Comparison of ENCODE assay signal across 8 mouse cellular contexts in genomic region chr7:114635569-114636101, GRCm38 (mm10). TPM values are rescaled to one million over a fixed set of nuclear protein-coding genes. Genes with fewer than 3 reads are reported as not detected.
A peak's percentile ranks its signal among the peaks of the same experiment; 100 is the strongest.
DNase-seq lines count a peak whose midpoint lies in the region; ATAC-seq and TF ChIP-seq lines count a peak whose summit lies in the region.

No protein-coding gene starts in this region.

- H3K36me3 ChIP-seq in testis, adult 2 months (ENCODE audit: control insufficient read depth, insufficient read depth, low read length), result no peaks in the 10 kb centered on the region
- no peaks in the 10 kb centered on the region for H3K36me3 ChIP-seq in intestine, postnatal 0 days (ENCODE audit: control insufficient read depth, insufficient read depth)
- H3K36me3 ChIP-seq in limb, embryonic 12.5 days, result no peaks in the 10 kb centered on the region
- no peaks in the 10 kb centered on the region for H3K36me3 ChIP-seq in midbrain, embryonic 14.5 days (ENCODE audit: control insufficient read depth, insufficient read depth, low read length)

- no peak for DNase-seq in testis, postnatal 14 days (ENCODE audit: low spot score)
- DNase-seq in cerebellum, adult 9-11 months, result peak; percentile 12
- DNase-seq in frontal cortex, postnatal 14 days (ENCODE audit: low spot score in 2 of 2), result peak; percentile 11 to 37
- DNase-seq in midbrain, embryonic 14.5 days, result peak; percentile 77
- DNase-seq in testis, postnatal 10 days (ENCODE audit: low spot score), result peak; percentile 58

- ATAC-seq in intestine, postnatal 0 days, result no peak
- ATAC-seq in limb, embryonic 12.5 days (ENCODE audit: insufficient number of reproducible peaks, insufficient read depth, low FRiP score, low TSS enrichment, low read depth), result no peak
- no peak for ATAC-seq in midbrain, embryonic 14.5 days (ENCODE audit: low FRiP score, low TSS enrichment)

- H3K4me1 ChIP-seq in testis, adult 2 months (ENCODE audit: control insufficient read depth, insufficient read depth, low read length), result peaks cover 18% of the 10 kb centered on the region
- H3K4me1 ChIP-seq in intestine, postnatal 0 days (replicated peaks; ENCODE audit: control insufficient read depth, insufficient read depth, low read length), result 0 out of 2 replicates have a peak, but pooled peaks cover 2% of the 10 kb centered on the region
- H3K4me1 ChIP-seq in limb, embryonic 12.5 days (replicated peaks), result peaks cover 10% of the 10 kb centered on the region
- 0 out of 2 replicates have a peak, but pooled peaks cover 6% of the 10 kb centered on the region for H3K4me1 ChIP-seq in midbrain, embryonic 14.5 days (ENCODE audit: control insufficient read depth, insufficient read depth, low read length)

- H3K9me3 ChIP-seq in intestine, postnatal 0 days (ENCODE audit: control insufficient read depth), result no peaks in the 10 kb centered on the region
- no peaks in the 10 kb centered on the region for H3K9me3 ChIP-seq in limb, embryonic 12.5 days
- no peaks in the 10 kb centered on the region for H3K9me3 ChIP-seq in midbrain, embryonic 14.5 days (ENCODE audit: control insufficient read depth, low read length)

- no peak overlapping the region for H3K27ac ChIP-seq in testis, adult 2 months (ENCODE audit: control insufficient read depth, insufficient read depth, low read depth, low read length)
- no peak overlapping the region for H3K27ac ChIP-seq in intestine, postnatal 0 days (ENCODE audit: low read depth, low read length)
- no peak overlapping the region for H3K27ac ChIP-seq in limb, embryonic 12.5 days
- no peak overlapping the region for H3K27ac ChIP-seq in midbrain, embryonic 14.5 days (replicated peaks; ENCODE audit: low read depth, low read length)

- no peak for TF ChIP-seq POLR2A in testis, adult 2 months (IDR thresholded peaks at IDR 0.05; ENCODE audit: control insufficient read depth, low read depth, low read length)

- no peak overlapping the region for H3K9ac ChIP-seq in intestine, postnatal 0 days (ENCODE audit: low read depth, low read length)
- H3K9ac ChIP-seq in limb, embryonic 12.5 days (replicated peaks), result no peak overlapping the region
- no peak overlapping the region; the same call in 1 of the 2 replicates for H3K9ac ChIP-seq in midbrain, embryonic 14.5 days (replicated peaks; ENCODE audit: low read length)

- peak; percentile 21; the same call in 1 of the 2 replicates for TF ChIP-seq CTCF in testis, adult 2 months (IDR thresholded peaks at IDR 0.05; ENCODE audit: control insufficient read depth, insufficient read depth, insufficient replicate concordance, low read depth, low read length)
- peak; percentile 81 for TF ChIP-seq CTCF in intestine, postnatal 0 days (IDR thresholded peaks at IDR 0.05; ENCODE audit: low read depth)

- no peaks in the 10 kb centered on the region for H3K27me3 ChIP-seq in testis, adult 2 months (ENCODE audit: control insufficient read depth, insufficient read depth, low read length)
- peaks cover 20% of the 10 kb centered on the region for H3K27me3 ChIP-seq in intestine, postnatal 0 days (replicated peaks; ENCODE audit: control insufficient read depth, insufficient read depth, low read length)
- peaks cover 53% of the 10 kb centered on the region for H3K27me3 ChIP-seq in limb, embryonic 12.5 days
- H3K27me3 ChIP-seq in midbrain, embryonic 14.5 days (ENCODE audit: control insufficient read depth, insufficient read depth, low read length), result no peaks in the 10 kb centered on the region

- under 1% methylated on average over 20 of the region's 20 CpGs for WGBS in intestine, postnatal 0 days
- under 1% methylated on average over 20 of the region's 20 CpGs for WGBS in limb, embryonic 12.5 days
- WGBS in midbrain, embryonic 14.5 days, result under 1% methylated on average over 20 of the region's 20 CpGs

- 0 out of 2 replicates have a peak overlapping the region, but pooled peaks have one; percentile 7 for H3K4me3 ChIP-seq in testis, adult 2 months (ENCODE audit: control insufficient read depth, low read depth, low read length)
- peak overlapping the region; percentile 27 for H3K4me3 ChIP-seq in intestine, postnatal 0 days (ENCODE audit: low read depth, low read length)
- H3K4me3 ChIP-seq in limb, embryonic 12.5 days (replicated peaks), result peak overlapping the region; percentile 38
- peak overlapping the region; percentile 36 for H3K4me3 ChIP-seq in midbrain, embryonic 14.5 days (replicated peaks; ENCODE audit: low read depth, low read length)

- H3K4me2 ChIP-seq in intestine, postnatal 0 days (replicated peaks; ENCODE audit: low read depth), result peak overlapping the region; percentile 65
- peak overlapping the region; percentile 74 for H3K4me2 ChIP-seq in limb, embryonic 12.5 days
- peak overlapping the region; percentile 77 for H3K4me2 ChIP-seq in midbrain, embryonic 14.5 days (ENCODE audit: low read length)

RNA-seq across cellular contexts. Expression of gene Calca, which starts 0.5 kb away (rescaled TPM):
- polyA plus RNA-seq in testis, adult 2 months (2012; rRNA removed), result 2.9 and 3.6 TPM in 2 replicates
- polyA plus RNA-seq in intestine, postnatal 0 days (2015; fragmentation: Nextera tagmentation; extraction: Ambion mirVana), result 1.7 and 2.6 TPM in 2 replicates
- polyA plus RNA-seq in limb, embryonic 12.5 days (2016; fragmentation: Nextera tagmentation; extraction: Ambion mirVana), result 0.86 and 1.1 TPM in 2 replicates
- 5.9 and 7.3 TPM in 2 replicates for polyA plus RNA-seq in midbrain, embryonic 14.5 days (2014; fragmentation: Nextera tagmentation; extraction: Ambion mirVana)
